Comparison of ENCODE assay signal across 17 mouse cellular contexts in genomic region chr11:104307136-104307535, GRCm38 (mm10).
A peak's percentile ranks its signal among the peaks of the same experiment; 100 is the strongest.
DNase-seq lines count a peak whose midpoint lies in the region; ATAC-seq lines count a peak whose summit lies in the region.
"Had no signal": no experiment of that assay in that cellular context is flagged by ENCODE, and none has a peak within 500 bp of the region (broad histone marks: within the 10 kb centered on the region; RNA-seq: fewer than 3 reads in every experiment).

No protein-coding gene starts in this region.

- H3K27me3 ChIP-seq in heart, embryonic 12.5 days (replicated peaks), result peaks cover 42% of the 10 kb centered on the region
- H3K27me3 ChIP-seq in midbrain, embryonic 16.5 days (ENCODE audit: control insufficient read depth, insufficient read depth, low read depth, low read length), result no peaks in the 10 kb centered on the region
- peaks cover 29% of the 10 kb centered on the region for H3K27me3 ChIP-seq in midbrain, embryonic 10.5 days (ENCODE audit: low read depth, poor library complexity, severe bottlenecking)
- H3K27me3 ChIP-seq in limb, embryonic 10.5 days (ENCODE audit: low read depth, poor library complexity, severe bottlenecking), result peaks cover 38% of the 10 kb centered on the region
- H3K27me3 ChIP-seq: hindbrain, embryonic 15.5 days had no signal

- H3K9me3 ChIP-seq in heart, embryonic 12.5 days (replicated peaks), result no peaks in the 10 kb centered on the region
- H3K9me3 ChIP-seq in midbrain, embryonic 16.5 days (replicated peaks; ENCODE audit: control insufficient read depth, low read length, poor library complexity, severe bottlenecking), result no peaks in the 10 kb centered on the region
- H3K9me3 ChIP-seq in midbrain, embryonic 10.5 days (replicated peaks), result no peaks in the 10 kb centered on the region
- H3K9me3 ChIP-seq in limb, embryonic 10.5 days (replicated peaks), result no peaks in the 10 kb centered on the region
- H3K9me3 ChIP-seq: embryonic facial prominence, embryonic 10.5 days; hindbrain, embryonic 15.5 days; intestine, embryonic 15.5 days; liver, embryonic 12.5 days; midbrain, embryonic 12.5 days; neural tube, embryonic 12.5 days had no signal

- DNase-seq in adrenal gland, postnatal 10 days, result peak; percentile 60
- no peak for DNase-seq in adrenal gland, postnatal 4 days (ENCODE audit: low spot score in 2 of 2)
- peak; percentile 51 to 75 for DNase-seq in heart, adult 18-20 months
- no peak for DNase-seq in midbrain, embryonic 10.5 days (ENCODE audit: low spot score)
- DNase-seq in limb, embryonic 10.5 days (ENCODE audit: low spot score), result no peak
- DNase-seq: cerebellum, adult 9-10 months; kidney, adult 9 months; lung, embryonic 14.5 days; thymus, postnatal 25 days had no signal

- H3K4me3 ChIP-seq in heart, embryonic 12.5 days, result no peak overlapping the region
- no peak overlapping the region for H3K4me3 ChIP-seq in midbrain, embryonic 16.5 days (ENCODE audit: low read depth, low read length)
- no peak overlapping the region for H3K4me3 ChIP-seq in midbrain, embryonic 10.5 days
- H3K4me3 ChIP-seq in limb, embryonic 10.5 days, result no peak overlapping the region
- H3K4me3 ChIP-seq: embryonic facial prominence, embryonic 10.5 days; hindbrain, embryonic 15.5 days; intestine, embryonic 15.5 days; liver, embryonic 12.5 days; midbrain, embryonic 12.5 days; neural tube, embryonic 12.5 days had no signal

- no peak overlapping the region for H3K27ac ChIP-seq in heart, embryonic 12.5 days (ENCODE audit: poor library complexity, severe bottlenecking)
- 0 out of 2 replicates have a peak overlapping the region, but pooled peaks have one; percentile 33 for H3K27ac ChIP-seq in midbrain, embryonic 16.5 days (ENCODE audit: low read length)
- H3K27ac ChIP-seq in midbrain, embryonic 10.5 days (replicated peaks), result no peak overlapping the region
- no peak overlapping the region for H3K27ac ChIP-seq in limb, embryonic 10.5 days
- H3K27ac ChIP-seq: embryonic facial prominence, embryonic 10.5 days; hindbrain, embryonic 15.5 days; intestine, embryonic 15.5 days; liver, embryonic 12.5 days; midbrain, embryonic 12.5 days; neural tube, embryonic 12.5 days had no signal

- H3K4me2 ChIP-seq in heart, embryonic 12.5 days, result no peak overlapping the region
- H3K4me2 ChIP-seq in midbrain, embryonic 16.5 days (ENCODE audit: low read length), result no peak overlapping the region
- H3K4me2 ChIP-seq: hindbrain, embryonic 15.5 days; intestine, embryonic 15.5 days; liver, embryonic 12.5 days; lung, embryonic 14.5 days; midbrain, embryonic 12.5 days; neural tube, embryonic 12.5 days had no signal

- H3K4me1 ChIP-seq in heart, embryonic 12.5 days (replicated peaks), result peaks cover 8% of the 10 kb centered on the region
- 0 out of 2 replicates have a peak, but pooled peaks cover 3% of the 10 kb centered on the region for H3K4me1 ChIP-seq in midbrain, embryonic 16.5 days (ENCODE audit: control insufficient read depth, insufficient read depth, low read length)
- peaks cover 18% of the 10 kb centered on the region for H3K4me1 ChIP-seq in midbrain, embryonic 10.5 days
- H3K4me1 ChIP-seq in limb, embryonic 10.5 days, result peaks cover 22% of the 10 kb centered on the region
- H3K4me1 ChIP-seq: neural tube, embryonic 12.5 days had no signal

- H3K36me3 ChIP-seq in heart, embryonic 12.5 days, result no peaks in the 10 kb centered on the region
- peaks cover 46% of the 10 kb centered on the region for H3K36me3 ChIP-seq in midbrain, embryonic 16.5 days (ENCODE audit: control insufficient read depth, insufficient read depth, low read length)
- H3K36me3 ChIP-seq in midbrain, embryonic 10.5 days, result no peaks in the 10 kb centered on the region
- H3K36me3 ChIP-seq in limb, embryonic 10.5 days, result no peaks in the 10 kb centered on the region
- H3K36me3 ChIP-seq: embryonic facial prominence, embryonic 10.5 days; intestine, embryonic 15.5 days; liver, embryonic 12.5 days had no signal

- 76% methylated on average over 4 of the region's 4 CpGs for WGBS in heart, embryonic 12.5 days
- 65% methylated on average over 4 of the region's 4 CpGs for WGBS in midbrain, embryonic 16.5 days
- 82% methylated on average over 4 of the region's 4 CpGs for WGBS in midbrain, embryonic 10.5 days
- WGBS in limb, embryonic 10.5 days, result 81% methylated on average over 4 of the region's 4 CpGs

- ATAC-seq in heart, embryonic 12.5 days (ENCODE audit: insufficient number of reproducible peaks, low FRiP score), result no peak
- ATAC-seq in midbrain, embryonic 16.5 days, result no peak
- ATAC-seq: intestine, embryonic 15.5 days; liver, embryonic 12.5 days had no signal

- no peak overlapping the region for H3K9ac ChIP-seq in heart, embryonic 12.5 days
- no peak overlapping the region for H3K9ac ChIP-seq in midbrain, embryonic 16.5 days (ENCODE audit: low read depth, low read length)
- H3K9ac ChIP-seq: hindbrain, embryonic 15.5 days; intestine, embryonic 15.5 days; liver, embryonic 12.5 days; lung, embryonic 14.5 days; midbrain, embryonic 12.5 days; neural tube, embryonic 12.5 days had no signal

Comparison
In these comparisons a context has a peak if more than half of its experiments do, and no peak if none do; other contexts are left out.
1. DNase-seq: peak in adrenal gland, postnatal 10 days (single experiment) and heart, adult 18-20 months (2 of 2); none in adrenal gland, postnatal 4 days (0 of 2), midbrain, embryonic 10.5 days (single experiment) and limb, embryonic 10.5 days (single experiment).